Mouse (Mus musculus): ENCODE data around the gene Smlr1. TPM values are rescaled to one million over a fixed set of nuclear protein-coding genes. Genes with fewer than 3 reads are reported as not detected.

Smlr1 gene
- polyA plus RNA-seq, 1 experiment from 2014 or later, result not detected

GRCm38 (mm10) chr10:25536621-25537020 lies 554 bp upstream of the Smlr1 start:
- Histone ChIP-seq H3K9ac (ENCODE audit: low read depth, low read length) (no peak overlapping the region), H3K9me3 (ENCODE audit: control insufficient read depth, low read length) (no peaks in the 10 kb centered on the region), H3K4me2 (ENCODE audit: low read length) (no peak overlapping the region), H3K4me1 (ENCODE audit: control insufficient read depth, insufficient read depth, low read depth, low read length) (no peaks in the 10 kb centered on the region), H3K4me3 (ENCODE audit: low read length) (no peak overlapping the region), H3K27ac (ENCODE audit: low read depth, low read length) (no peak overlapping the region), H3K27me3 (replicated peaks; ENCODE audit: control insufficient read depth, insufficient read depth, low read length) (no peaks in the 10 kb centered on the region), H3K36me3 (ENCODE audit: control insufficient read depth, insufficient read depth, low read length) (no peaks in the 10 kb centered on the region)
- 95% methylated on average over 6 of the region's 6 CpGs for WGBS
- no peak for ATAC-seq

GRCm38 (mm10) chr10:25534467-25534866 lies 1.6 kb downstream of the Smlr1 start:
- Histone ChIP-seq H3K9me3 (ENCODE audit: control insufficient read depth, low read length) (no peaks in the 10 kb centered on the region), H3K4me3 (ENCODE audit: low read length) (no peak overlapping the region), H3K4me1 (ENCODE audit: control insufficient read depth, insufficient read depth, low read depth, low read length) (no peaks in the 10 kb centered on the region), H3K9ac (ENCODE audit: low read depth, low read length) (no peak overlapping the region), H3K27me3 (replicated peaks; ENCODE audit: control insufficient read depth, insufficient read depth, low read length) (no peaks in the 10 kb centered on the region), H3K27ac (ENCODE audit: low read depth, low read length) (no peak overlapping the region), H3K36me3 (ENCODE audit: control insufficient read depth, insufficient read depth, low read length) (no peaks in the 10 kb centered on the region), H3K4me2 (ENCODE audit: low read length) (no peak overlapping the region)
- ATAC-seq, result no peak
- WGBS, result 93% methylated on average over 5 of the region's 5 CpGs

DNA sequence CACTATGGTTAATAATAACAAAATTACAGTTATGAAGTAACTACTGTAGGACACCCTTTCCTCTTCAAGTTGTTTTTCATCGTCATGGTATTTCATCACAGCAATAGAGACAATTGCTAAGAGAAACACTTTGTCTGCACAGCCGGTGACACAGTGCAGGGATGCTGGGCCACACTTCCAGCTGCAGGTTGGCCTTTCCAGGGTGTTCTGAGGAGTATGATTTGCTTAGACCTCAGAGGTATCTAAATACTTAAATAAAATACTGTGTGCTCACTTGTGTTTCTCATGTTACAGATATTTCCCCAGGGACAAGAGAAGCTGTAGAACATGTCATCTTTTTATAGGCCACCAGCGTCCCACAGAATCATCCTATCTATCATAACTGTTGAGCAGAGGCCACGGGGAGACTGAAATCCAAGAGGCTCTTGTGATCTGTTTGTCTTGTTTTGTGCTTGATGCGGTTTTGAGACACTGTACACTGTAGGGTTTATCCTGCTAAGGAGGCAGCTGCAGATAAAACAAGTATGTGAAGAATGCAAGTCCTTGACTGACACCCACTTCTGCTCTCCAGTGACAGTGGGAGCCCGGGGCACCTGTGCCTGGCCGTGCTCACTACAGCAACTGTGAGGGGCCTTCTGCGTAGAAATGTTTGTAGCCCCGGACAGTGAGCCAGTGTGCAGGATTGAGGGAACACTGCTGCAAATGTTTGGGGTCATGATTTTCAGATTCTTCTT lies 2.4 kb downstream of the Smlr1 start:
- no peak overlapping the region for H3K9ac ChIP-seq (ENCODE audit: low read depth, low read length)
- H3K4me2 ChIP-seq (ENCODE audit: low read length), result no peak overlapping the region
- no peak overlapping the region for H3K27ac ChIP-seq (ENCODE audit: low read depth, low read length)
- no peaks in the 10 kb centered on the region for H3K4me1 ChIP-seq (ENCODE audit: control insufficient read depth, insufficient read depth, low read depth, low read length)
- ATAC-seq, result no peak
- WGBS, result 82% methylated on average over 9 of the region's 9 CpGs
- no peaks in the 10 kb centered on the region for H3K9me3 ChIP-seq (ENCODE audit: control insufficient read depth, low read length)
- H3K27me3 ChIP-seq (replicated peaks; ENCODE audit: control insufficient read depth, insufficient read depth, low read length), result no peaks in the 10 kb centered on the region
- H3K4me3 ChIP-seq (ENCODE audit: low read length), result no peak overlapping the region
- no peaks in the 10 kb centered on the region for H3K36me3 ChIP-seq (ENCODE audit: control insufficient read depth, insufficient read depth, low read length)

DNA sequence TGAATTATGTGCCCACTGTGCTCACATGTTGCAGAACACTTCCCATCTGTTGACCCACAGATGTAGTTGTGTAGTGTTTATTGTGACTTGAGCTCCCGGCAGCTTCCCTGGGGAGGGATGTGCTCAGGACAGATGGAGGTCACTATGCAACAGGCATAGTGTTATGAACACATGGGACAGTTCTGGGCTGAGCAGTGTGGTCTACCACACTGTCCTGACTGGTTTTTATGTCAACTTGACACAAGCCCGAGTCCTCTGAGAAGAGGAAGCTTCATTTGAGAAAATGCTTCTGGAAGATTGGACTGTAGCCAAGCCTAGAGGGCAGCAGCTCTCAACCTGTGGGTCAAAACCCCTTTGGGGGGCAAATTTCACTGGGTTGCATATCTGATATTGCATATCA lies 3.0 kb downstream of the Smlr1 start:
- no peak for ATAC-seq
- H3K4me1 ChIP-seq (ENCODE audit: control insufficient read depth, insufficient read depth, low read depth, low read length), result no peaks in the 10 kb centered on the region
- no peak overlapping the region for H3K4me2 ChIP-seq (ENCODE audit: low read length)
- no peak overlapping the region for H3K27ac ChIP-seq (ENCODE audit: low read depth, low read length)
- no peaks in the 10 kb centered on the region for H3K9me3 ChIP-seq (ENCODE audit: control insufficient read depth, low read length)
- H3K9ac ChIP-seq (ENCODE audit: low read depth, low read length), result no peak overlapping the region
- H3K4me3 ChIP-seq (ENCODE audit: low read length), result no peak overlapping the region
- no peaks in the 10 kb centered on the region for H3K27me3 ChIP-seq (replicated peaks; ENCODE audit: control insufficient read depth, insufficient read depth, low read length)
- H3K36me3 ChIP-seq (ENCODE audit: control insufficient read depth, insufficient read depth, low read length), result no peaks in the 10 kb centered on the region
- 79% methylated on average over 2 of the region's 2 CpGs for WGBS

- Histone ChIP-seq H3K27me3 (replicated peaks; ENCODE audit: control insufficient read depth, insufficient read depth, low read length) (no peaks in the 10 kb centered on the region), H3K27ac (ENCODE audit: low read depth, low read length) (no peak overlapping the region), H3K4me1 (ENCODE audit: control insufficient read depth, insufficient read depth, low read depth, low read length) (no peaks in the 10 kb centered on the region), H3K4me3 (ENCODE audit: low read length) (no peak overlapping the region), H3K9me3 (ENCODE audit: control insufficient read depth, low read length) (no peaks in the 10 kb centered on the region), H3K9ac (ENCODE audit: low read depth, low read length) (no peak overlapping the region), H3K4me2 (ENCODE audit: low read length) (no peak overlapping the region), H3K36me3 (ENCODE audit: control insufficient read depth, insufficient read depth, low read length) (no peaks in the 10 kb centered on the region)
- ATAC-seq, result no peak
- 52% methylated on average over 13 of the region's 13 CpGs for WGBS
Measured at GRCm38 (mm10) chr10:25531335-25531734, 4.7 kb downstream of the Smlr1 start.

DNA sequence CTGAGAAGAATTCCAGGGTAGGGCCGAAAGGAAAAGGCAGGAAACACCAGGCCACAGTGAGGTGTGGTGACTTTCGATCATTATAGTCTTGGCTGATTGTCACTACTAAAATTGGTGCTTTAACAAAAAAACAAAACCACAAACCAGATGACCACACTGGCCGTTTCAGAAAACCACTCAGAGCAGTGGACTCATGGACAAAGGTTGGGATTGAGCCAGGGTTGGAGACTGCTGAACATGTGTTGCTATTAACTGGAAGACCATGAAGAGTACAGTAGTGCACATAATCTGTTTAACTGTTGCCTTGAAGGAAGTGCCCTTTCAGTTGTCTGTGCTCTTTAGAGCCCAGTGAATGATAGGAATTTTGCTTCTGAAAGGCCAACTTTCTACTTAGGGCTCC lies 8.9 kb downstream of the Smlr1 start:
- no peaks in the 10 kb centered on the region for H3K27me3 ChIP-seq (replicated peaks; ENCODE audit: control insufficient read depth, insufficient read depth, low read length)
- H3K36me3 ChIP-seq (ENCODE audit: control insufficient read depth, insufficient read depth, low read length), result no peaks in the 10 kb centered on the region
- no peak overlapping the region for H3K4me3 ChIP-seq (ENCODE audit: low read length)
- no peak for ATAC-seq
- no peaks in the 10 kb centered on the region for H3K4me1 ChIP-seq (ENCODE audit: control insufficient read depth, insufficient read depth, low read depth, low read length)
- no peaks in the 10 kb centered on the region for H3K9me3 ChIP-seq (ENCODE audit: control insufficient read depth, low read length)
- WGBS, result 76% methylated on average over 3 of the region's 3 CpGs
- no peak overlapping the region for H3K9ac ChIP-seq (ENCODE audit: low read depth, low read length)
- no peak overlapping the region for H3K27ac ChIP-seq (ENCODE audit: low read depth, low read length)
- no peak overlapping the region for H3K4me2 ChIP-seq (ENCODE audit: low read length)

- Histone ChIP-seq H3K9me3 (ENCODE audit: control insufficient read depth, low read length) (no peaks in the 10 kb centered on the region), H3K4me2 (ENCODE audit: low read length) (no peak overlapping the region), H3K27me3 (replicated peaks; ENCODE audit: control insufficient read depth, insufficient read depth, low read length) (no peaks in the 10 kb centered on the region), H3K27ac (ENCODE audit: low read depth, low read length) (no peak overlapping the region), H3K9ac (ENCODE audit: low read depth, low read length) (no peak overlapping the region), H3K4me1 (ENCODE audit: control insufficient read depth, insufficient read depth, low read depth, low read length) (no peaks in the 10 kb centered on the region), H3K4me3 (ENCODE audit: low read length) (no peak overlapping the region), H3K36me3 (ENCODE audit: control insufficient read depth, insufficient read depth, low read length) (no peaks in the 10 kb centered on the region)
- 94% methylated on average over 4 of the region's 4 CpGs for WGBS
- no peak for ATAC-seq
Measured at GRCm38 (mm10) chr10:25526622-25527021, 9.4 kb downstream of the Smlr1 start.

DNA sequence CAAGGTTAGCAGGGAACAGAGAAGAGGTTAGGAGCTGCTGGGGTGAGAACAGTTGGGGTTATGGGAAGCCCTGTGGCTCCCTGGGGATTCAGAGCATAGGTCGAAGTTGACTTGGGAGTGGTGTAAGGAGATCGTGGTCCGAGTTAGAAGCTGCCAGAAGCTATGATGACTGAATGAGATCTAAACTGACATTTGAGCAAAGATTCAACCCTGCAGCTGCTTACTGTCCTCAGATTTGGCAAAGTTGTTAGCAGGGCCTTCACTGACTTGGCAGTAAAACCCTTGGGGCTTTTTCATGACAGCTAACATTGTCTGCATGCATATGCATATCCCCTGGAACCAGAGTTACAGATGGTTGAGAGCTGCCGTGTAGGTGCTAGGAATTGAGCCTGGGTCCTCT lies 9.9 kb downstream of the Smlr1 start:
- 69% methylated on average over 4 of the region's 4 CpGs for WGBS
- Histone ChIP-seq H3K36me3 (ENCODE audit: control insufficient read depth, insufficient read depth, low read length) (no peaks in the 10 kb centered on the region), H3K27me3 (replicated peaks; ENCODE audit: control insufficient read depth, insufficient read depth, low read length) (no peaks in the 10 kb centered on the region), H3K9me3 (ENCODE audit: control insufficient read depth, low read length) (no peaks in the 10 kb centered on the region), H3K27ac (ENCODE audit: low read depth, low read length) (no peak overlapping the region), H3K4me3 (ENCODE audit: low read length) (no peak overlapping the region), H3K4me2 (ENCODE audit: low read length) (no peak overlapping the region), H3K9ac (ENCODE audit: low read depth, low read length) (no peak overlapping the region), H3K4me1 (ENCODE audit: control insufficient read depth, insufficient read depth, low read depth, low read length) (no peaks in the 10 kb centered on the region)
- no peak for ATAC-seq

GRCm38 (mm10) chr10:25523727-25524126 lies 12.3 kb downstream of the Smlr1 start:
- ATAC-seq, result no peak
- H3K4me2 ChIP-seq (ENCODE audit: low read length), result no peak overlapping the region
- H3K9me3 ChIP-seq (ENCODE audit: control insufficient read depth, low read length), result no peaks in the 10 kb centered on the region
- no peak overlapping the region for H3K9ac ChIP-seq (ENCODE audit: low read depth, low read length)
- WGBS, result 80% methylated on average over 7 of the region's 8 CpGs
- no peak overlapping the region for H3K4me3 ChIP-seq (ENCODE audit: low read length)
- H3K27ac ChIP-seq (ENCODE audit: low read depth, low read length), result no peak overlapping the region
- no peaks in the 10 kb centered on the region for H3K36me3 ChIP-seq (ENCODE audit: control insufficient read depth, insufficient read depth, low read length)
- H3K27me3 ChIP-seq (replicated peaks; ENCODE audit: control insufficient read depth, insufficient read depth, low read length), result no peaks in the 10 kb centered on the region
- no peaks in the 10 kb centered on the region for H3K4me1 ChIP-seq (ENCODE audit: control insufficient read depth, insufficient read depth, low read depth, low read length)
